Mouse (Mus musculus) heart, postnatal 0 days (tissue): ENCODE measurements around the gene Dag1.

Experiments
- CTCF ChIP-seq: IDR thresholded peaks from 2 replicates; pipeline ENCODE4 v1.5.1; 2016; ENCODE audit warnings: antibody characterized with exemption, control low read depth, low read depth
- EP300 ChIP-seq: IDR thresholded peaks from 2 replicates; pipeline ENCODE4 v1.6.1; 2016; ENCODE audit warnings: antibody characterized with exemption, low read depth

DNA sequence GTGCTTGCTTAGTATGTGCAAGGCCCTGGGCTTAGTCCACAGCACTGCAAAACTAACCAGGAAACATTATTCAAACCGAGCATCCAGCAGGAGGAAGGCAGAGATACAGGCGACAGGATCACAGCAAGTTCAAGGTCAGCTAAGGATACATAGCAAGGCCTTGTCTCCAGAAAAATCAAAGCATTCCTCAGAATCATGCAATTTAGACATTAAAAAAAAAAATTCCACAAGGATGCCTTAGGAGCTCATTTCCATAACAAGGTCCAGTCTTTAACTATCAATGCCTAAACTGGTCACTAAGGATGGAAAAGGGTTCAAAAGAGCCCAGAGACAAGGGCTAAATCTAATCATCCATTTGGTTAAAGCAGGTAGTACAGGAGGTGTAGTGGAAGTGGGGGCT, 38.6 kb downstream of the Dag1 start:
- no peak for TF ChIP-seq CTCF
- TF ChIP-seq EP300: no peak
